Mouse (Mus musculus) adrenal gland, adult 8-10 months (tissue): ENCODE data around the gene Hdac8. TPM values are rescaled to one million over a fixed set of nuclear protein-coding genes. Genes with fewer than 3 reads are reported as not detected.

Source experiments
- microRNA-seq, 2 experiments: library from miRNA; unstranded; fragments of <30 nt; microRNA quantifications; one replicate each; pipeline ENCODE4 v1.2.0; 2022
- total RNA-seq, 4 experiments: library from RNA; stranded (reverse); gene quantifications; 2 replicates each; pipeline ENCODE4 v1.2.4; 2022

The Hdac8 gene
- total RNA-seq, 4 experiments from 2014 or later: 8.0 to 16.4 (median 13.4) TPM

Small RNA genes lying within 50 kb of the gene (microRNA-seq; reads per million reads assigned to microRNA genes)
- 0 reads per million in 2 experiments for gene Gm26318

Other genes with a start within 250 kb of the Hdac8 start
- 10 to 100 TPM; 14.8 to 22.7 (median 19.0) TPM for gene Phka1, start 138.9 kb upstream of the Hdac8 start, total RNA-seq
- not detected for gene Gm3880, start 181.6 kb upstream of the Hdac8 start, total RNA-seq
- not detected for gene Gm9112, start 202.3 kb upstream of the Hdac8 start, total RNA-seq
- not detected for gene Dmrtc1b, start 202.5 kb upstream of the Hdac8 start, total RNA-seq